8 mouse cellular contexts compared by ENCODE assay signal in the genomic region with DNA sequence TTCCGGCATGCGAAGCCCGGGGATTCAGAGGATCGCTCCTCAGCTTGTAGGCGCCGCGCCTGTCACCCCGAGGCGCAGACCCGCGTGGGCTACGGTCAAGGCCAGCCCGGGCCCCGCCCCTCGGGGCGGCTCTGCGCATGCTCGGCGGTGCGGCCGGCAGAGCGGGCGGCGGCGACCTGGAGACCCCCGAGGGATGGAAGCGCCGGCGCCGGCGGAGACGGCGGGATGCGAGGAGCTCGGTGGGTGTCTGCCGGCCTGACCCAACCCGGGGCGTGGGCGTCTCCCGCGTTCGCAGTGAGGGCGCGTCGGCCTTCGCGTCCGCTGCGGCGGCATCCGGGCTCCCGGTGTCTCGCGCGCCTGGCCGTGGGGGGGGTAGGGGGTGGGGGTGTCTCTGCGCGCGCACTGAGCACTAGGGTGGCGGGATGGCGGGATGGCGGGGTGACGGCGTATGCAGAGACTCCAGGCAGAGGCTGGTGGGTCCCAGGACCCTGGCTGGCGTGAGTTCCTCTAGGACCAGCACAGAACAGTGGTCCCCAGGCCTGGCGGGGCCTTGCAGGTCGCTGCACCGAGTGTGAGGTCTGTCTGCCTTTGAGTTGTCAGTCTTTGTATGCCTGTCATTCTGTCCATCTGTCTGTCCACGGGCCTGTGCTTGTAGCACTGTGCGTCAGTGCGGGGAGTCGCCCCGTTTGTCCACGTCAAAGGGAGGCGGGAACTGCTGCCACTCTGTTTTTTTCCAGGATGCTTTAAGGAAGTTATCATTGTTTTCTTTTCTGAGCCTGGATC. TPM values are rescaled to one million over a fixed set of nuclear protein-coding genes. Genes with fewer than 3 reads are reported as not detected.
DNase-seq lines count a peak whose midpoint lies in the region; ATAC-seq and TF ChIP-seq lines count a peak whose summit lies in the region.

Gene Slc36a4 (plus strand): TSS at position 140 of the 783 bp plus-strand sequence.

- ATAC-seq in heart, embryonic 14.5 days (ENCODE audit: insufficient number of reproducible peaks, insufficient read depth, low FRiP score, low read depth) = peak; percentile 87
- ATAC-seq in liver, embryonic 12.5 days = peak; percentile 72

- H3K36me3 ChIP-seq in heart, embryonic 14.5 days (ENCODE audit: control insufficient read depth, insufficient read depth, low read length) = no peaks in the 10 kb centered on the region
- no peaks in the 10 kb centered on the region for H3K36me3 ChIP-seq in liver, embryonic 12.5 days
- no peaks in the 10 kb centered on the region for H3K36me3 ChIP-seq in splenic B cell, adult 2 months (ENCODE audit: control insufficient read depth, insufficient read depth, low read length, poor library complexity, severe bottlenecking)

- peak within 1 kb of the TSS; percentile 84 for H3K9ac ChIP-seq in heart, embryonic 14.5 days (ENCODE audit: low read length)
- peak within 1 kb of the TSS; percentile 66 for H3K9ac ChIP-seq in liver, embryonic 12.5 days

- peak within 1 kb of the TSS; percentile 78 for H3K4me2 ChIP-seq in heart, embryonic 14.5 days (ENCODE audit: low read length)
- peak within 1 kb of the TSS; percentile 83 for H3K4me2 ChIP-seq in liver, embryonic 12.5 days

- no peaks in the 10 kb centered on the region for H3K9me3 ChIP-seq in heart, embryonic 14.5 days (ENCODE audit: control insufficient read depth, low read length)
- no peaks in the 10 kb centered on the region for H3K9me3 ChIP-seq in liver, embryonic 12.5 days (replicated peaks)

- under 1% methylated on average over 75 of the region's 75 CpGs for WGBS in bone marrow, adult 2 months
- under 1% methylated on average over 73 of the region's 75 CpGs for WGBS in heart, embryonic 14.5 days
- 1% methylated on average over 62 of the region's 75 CpGs for WGBS in liver, embryonic 12.5 days (ENCODE audit: insufficient replicate concordance)

- peak; percentile 84 for DNase-seq in 3134 (ENCODE audit: extremely low read depth, insufficient read length, low spot score)
- DNase-seq in kidney, postnatal 14 days = peak; percentile 84
- DNase-seq in naive thymus-derived CD4-positive, alpha-beta T cell, adult 2 months (ENCODE audit: low read depth) = peak; percentile 70
- peak; percentile 52 for DNase-seq in splenic B cell, adult 2 months (ENCODE audit: low read depth, low spot score)

- TF ChIP-seq POLR2A in bone marrow, adult 2 months (IDR thresholded peaks at IDR 0.05; ENCODE audit: borderline replicate concordance, control insufficient read depth, low read depth, low read length) = peak; percentile 20; the same call in 1 of the 2 replicates
- TF ChIP-seq POLR2A in embryonic fibroblast, embryonic 13.5 days (IDR thresholded peaks at IDR 0.05; ENCODE audit: low read depth, low read length) = peak; percentile 84

- H3K27me3 ChIP-seq in heart, embryonic 14.5 days (ENCODE audit: control insufficient read depth, insufficient read depth, low read length) = no peaks in the 10 kb centered on the region
- peaks cover 16% of the 10 kb centered on the region for H3K27me3 ChIP-seq in liver, embryonic 12.5 days (replicated peaks)
- H3K27me3 ChIP-seq in splenic B cell, adult 2 months (ENCODE audit: control insufficient read depth, insufficient read depth, low read length, poor library complexity, severe bottlenecking) = no peaks in the 10 kb centered on the region

- peaks cover 3% of the 10 kb centered on the region; the same call in 1 of the 2 replicates for H3K4me1 ChIP-seq in bone marrow, adult 2 months (ENCODE audit: control insufficient read depth, insufficient read depth, low read length)
- no peaks in the 10 kb centered on the region for H3K4me1 ChIP-seq in embryonic fibroblast, embryonic 13.5 days (ENCODE audit: control insufficient read depth, insufficient read depth, low read length)
- H3K4me1 ChIP-seq in heart, embryonic 14.5 days (ENCODE audit: control insufficient read depth in 2 of 2, insufficient read depth in 2 of 2, low read length in 2 of 2) = peaks cover 0 to 4% of the 10 kb centered on the region in 2 experiments; a peak in 2 of 4 replicates
- H3K4me1 ChIP-seq in liver, embryonic 12.5 days = peaks cover 11% of the 10 kb centered on the region; the same call in 1 of the 2 replicates

- TF ChIP-seq CTCF in bone marrow, adult 2 months (IDR thresholded peaks at IDR 0.05; ENCODE audit: control insufficient read depth, insufficient read depth, low read length) = no peak
- no peak for TF ChIP-seq CTCF in embryonic fibroblast, embryonic 13.5 days (IDR thresholded peaks at IDR 0.05; ENCODE audit: borderline replicate concordance, insufficient read depth, low read length)

- peak within 1 kb of the TSS; percentile 52 for H3K27ac ChIP-seq in bone marrow, adult 2 months (ENCODE audit: control insufficient read depth, insufficient read depth, low read depth, low read length, poor library complexity)
- 0 out of 2 replicates have a peak within 1 kb of the TSS, but pooled peaks have one; percentile 4 for H3K27ac ChIP-seq in embryonic fibroblast, embryonic 13.5 days (ENCODE audit: insufficient read depth, low read length)
- peak within 1 kb of the TSS; percentile 76 for H3K27ac ChIP-seq in heart, embryonic 14.5 days (replicated peaks in 1 of 2; ENCODE audit: control insufficient read depth in 1 of 2, insufficient read depth in 1 of 2, low read depth in 2 of 2, low read length in 2 of 2)
- no peak within 1 kb of the TSS for H3K27ac ChIP-seq in liver, embryonic 12.5 days

- H3K4me3 ChIP-seq in bone marrow, adult 2 months (replicated peaks; ENCODE audit: control insufficient read depth, low read depth, low read length) = peak within 1 kb of the TSS; percentile 89
- peak within 1 kb of the TSS; percentile 49 for H3K4me3 ChIP-seq in embryonic fibroblast, embryonic 13.5 days (ENCODE audit: insufficient read depth, low read length)
- peak within 1 kb of the TSS; percentile 82 to 84 for H3K4me3 ChIP-seq in heart, embryonic 14.5 days (ENCODE audit: control insufficient read depth in 1 of 2, insufficient read depth in 1 of 2, low read depth in 1 of 2, low read length in 2 of 2)
- peak within 1 kb of the TSS; percentile 65 for H3K4me3 ChIP-seq in liver, embryonic 12.5 days

RNA-seq across cellular contexts. Expression of gene Slc36a4, which starts in this region (rescaled TPM):
- polyA plus RNA-seq in bone marrow, adult 2 months (2011; ENCODE audit: insufficient read depth, insufficient read length, low replicate concordance, missing spikeins) = 1.1 and 1.3 TPM in 2 replicates
- 20.2 and 23.8 TPM in 2 replicates for polyA plus RNA-seq in embryonic fibroblast, embryonic 13.5 days (2011; ENCODE audit: insufficient read length, low read depth, missing spikeins)
- polyA plus RNA-seq in heart, embryonic 14.5 days (2014; fragmentation: Nextera tagmentation; extraction: Ambion mirVana) = 11.2 and 12.5 TPM in 2 replicates
- 2.8 and 2.9 TPM in 2 replicates for polyA plus RNA-seq in liver, embryonic 12.5 days (2016; fragmentation: Nextera tagmentation; extraction: Ambion mirVana)
